Mouse (Mus musculus): ENCODE data around the gene Lrrc19.
A peak's percentile ranks its signal among the peaks of the same experiment; 100 is the strongest.
"Not testable (repeated sequence)": the region's sequence is repeated elsewhere in the genome, so short reads cannot be mapped to it uniquely, and the experiment has no call there.

Gene Lrrc19

GRCm38 (mm10) chr4:94649920-94650319 lies at the start of gene Lrrc19:
TSS of gene Lrrc19 (minus strand) at chr4:94650144.
- DNase-seq (ENCODE audit: low spot score in 2 of 2), result no peak

DNA sequence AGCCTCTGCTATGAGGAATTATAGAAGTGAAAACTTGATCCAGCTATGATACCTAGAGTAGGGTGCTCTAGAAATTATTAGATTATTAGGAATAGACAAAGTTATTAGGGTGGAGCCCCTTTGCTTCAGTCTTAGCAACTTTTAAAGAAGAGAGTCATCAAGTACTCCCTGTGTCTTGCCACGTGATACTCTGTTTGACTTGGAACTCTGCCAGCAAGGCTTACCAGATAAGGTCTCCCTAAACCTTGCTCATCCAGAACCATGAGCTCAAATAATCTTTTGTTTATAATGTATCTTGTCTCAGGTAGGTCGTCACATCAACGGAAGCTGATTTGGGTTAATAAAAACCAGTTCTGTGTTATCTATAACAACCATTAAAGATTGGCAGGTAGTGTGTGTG lies 46.4 kb upstream of the Lrrc19 start:
- no peak for DNase-seq (ENCODE audit: low spot score in 2 of 2)

- no peak for DNase-seq (ENCODE audit: low spot score in 2 of 2)
These were observed 42.2 kb upstream of the Lrrc19 start for GRCm38 (mm10) chr4:94692175-94692574.

GRCm38 (mm10) chr4:94691078-94691477 lies 41.1 kb upstream of the Lrrc19 start:
- DNase-seq (ENCODE audit: low spot score in 2 of 2), result no peak

GRCm38 (mm10) chr4:94689804-94690203 lies 39.9 kb upstream of the Lrrc19 start:
- not testable (repeated sequence) for DNase-seq (ENCODE audit: low spot score in 2 of 2)

- DNase-seq (ENCODE audit: low spot score in 2 of 2), result no peak
These were observed 33.4 kb upstream of the Lrrc19 start for GRCm38 (mm10) chr4:94683305-94683704.

DNA sequence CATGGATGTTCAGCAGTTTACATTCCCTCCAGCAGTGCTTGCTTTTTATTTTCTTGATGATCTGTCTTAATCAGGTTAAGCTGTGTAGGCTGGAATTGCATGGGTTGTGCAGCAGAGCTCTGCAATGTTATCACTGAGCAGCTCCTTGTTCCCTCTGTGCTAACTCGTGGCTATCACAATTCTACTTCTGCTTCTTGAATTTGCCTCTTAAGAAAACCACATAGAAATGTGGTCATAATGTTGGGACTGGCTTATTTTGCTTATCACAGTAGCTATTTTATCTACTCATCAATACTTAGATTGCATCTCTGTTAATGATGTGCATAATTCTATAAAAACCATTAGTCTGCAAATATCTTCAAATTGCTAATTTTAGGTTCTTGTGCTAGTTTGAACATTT lies 32.1 kb upstream of the Lrrc19 start:
- no peak for DNase-seq (ENCODE audit: low spot score in 2 of 2)

- DNase-seq (ENCODE audit: low spot score in 2 of 2), result no peak
These were observed 31.2 kb upstream of the Lrrc19 start for GRCm38 (mm10) chr4:94681181-94681580.

DNA sequence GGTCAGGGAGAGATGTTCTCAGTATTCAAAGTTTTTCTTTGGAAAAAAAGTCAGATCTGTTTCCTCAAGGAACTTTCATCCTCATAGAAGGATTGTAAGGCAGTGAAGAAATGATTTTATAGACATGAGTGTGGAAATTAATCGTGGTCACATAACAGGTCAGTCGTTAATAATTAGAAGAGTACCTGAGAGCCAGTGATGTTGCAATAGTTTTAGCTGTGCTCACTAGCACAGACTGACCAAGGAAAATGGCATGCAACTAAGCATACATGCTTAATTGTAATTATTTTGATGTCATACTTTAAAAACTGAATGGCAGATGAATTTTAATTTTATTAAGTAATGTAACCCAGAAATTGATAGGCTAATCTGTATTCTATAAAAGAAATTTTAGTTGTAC lies 30.7 kb upstream of the Lrrc19 start:
- no peak for DNase-seq (ENCODE audit: low spot score in 2 of 2)

- DNase-seq (ENCODE audit: low spot score in 2 of 2), result no peak
These were observed 19.8 kb upstream of the Lrrc19 start for GRCm38 (mm10) chr4:94669718-94670117.

DNA sequence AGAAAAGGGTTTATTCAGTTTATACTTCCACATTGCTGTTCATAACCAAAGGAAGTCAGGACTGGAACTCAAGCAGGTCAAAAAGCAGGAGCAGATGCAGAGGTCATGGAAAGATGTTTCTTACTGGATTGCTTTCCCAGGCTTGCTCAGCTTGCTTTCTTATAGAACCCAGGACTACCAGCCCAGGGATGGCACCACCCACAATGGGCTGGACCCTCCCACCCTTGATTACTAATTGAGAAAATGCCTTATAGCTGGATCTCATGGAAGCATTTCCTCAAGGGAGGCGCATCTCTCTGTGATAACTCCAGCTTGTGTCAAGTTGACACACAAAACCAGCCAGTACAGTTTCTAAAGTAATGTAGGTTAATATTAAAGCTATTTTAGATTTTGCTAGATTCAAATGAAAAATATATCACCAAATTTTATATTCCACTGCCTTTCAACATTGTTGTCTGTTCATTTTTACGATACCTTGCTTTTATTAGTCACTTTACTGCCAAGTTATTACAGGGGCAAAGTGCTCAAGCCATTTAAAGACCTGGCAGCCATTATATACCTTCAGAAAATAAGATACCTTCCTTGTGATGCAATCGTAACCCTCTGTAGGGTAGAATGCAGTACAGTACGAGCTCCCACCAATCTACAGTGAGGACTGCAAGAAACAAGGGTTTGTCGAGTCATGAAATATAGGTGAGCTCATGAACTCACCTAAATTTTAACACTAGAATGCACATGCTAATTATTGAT lies 657 bp upstream of the Lrrc19 start:
- not testable (repeated sequence) for DNase-seq (ENCODE audit: low spot score in 2 of 2)

- DNase-seq (ENCODE audit: low spot score in 2 of 2), result no peak
These were observed 6.8 kb downstream of the Lrrc19 start for GRCm38 (mm10) chr4:94643141-94643540.

DNA sequence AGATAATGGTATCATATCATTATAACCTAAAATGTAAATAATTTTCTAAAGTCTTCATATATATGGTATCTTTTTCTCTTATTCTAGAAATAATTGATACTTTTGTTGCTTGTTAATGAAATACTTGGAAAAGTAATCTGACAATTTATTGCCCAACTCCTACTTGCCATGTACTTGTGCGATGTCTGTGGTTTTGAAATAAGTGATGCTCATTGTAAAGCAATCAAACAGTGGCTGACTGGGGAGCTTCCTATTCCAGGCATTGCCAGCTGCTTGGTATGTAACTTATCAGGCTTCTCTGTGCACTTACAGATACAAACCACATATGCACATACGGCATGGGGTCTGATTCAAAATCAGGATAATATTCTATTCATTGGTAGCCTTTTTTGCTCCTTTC lies 29.9 kb downstream of the Lrrc19 start:
- DNase-seq (ENCODE audit: low spot score in 2 of 2), result no peak

- peak in 1 of 2 experiments; percentile 2 for DNase-seq (ENCODE audit: low spot score in 2 of 2)
These were observed 35.3 kb downstream of the Lrrc19 start for GRCm38 (mm10) chr4:94614627-94615006.

- peak; percentile 69 to 91 for DNase-seq (ENCODE audit: low spot score in 2 of 2)
These were observed 35.8 kb downstream of the Lrrc19 start, which contains the start of gene Ift74 for GRCm38 (mm10) chr4:94613972-94614626. TSS of gene Ift74 (plus strand) at chr4:94614491.

GRCm38 (mm10) chr4:94610339-94610738 lies 39.6 kb downstream of the Lrrc19 start:
- DNase-seq (ENCODE audit: low spot score in 2 of 2), result no peak

DNA sequence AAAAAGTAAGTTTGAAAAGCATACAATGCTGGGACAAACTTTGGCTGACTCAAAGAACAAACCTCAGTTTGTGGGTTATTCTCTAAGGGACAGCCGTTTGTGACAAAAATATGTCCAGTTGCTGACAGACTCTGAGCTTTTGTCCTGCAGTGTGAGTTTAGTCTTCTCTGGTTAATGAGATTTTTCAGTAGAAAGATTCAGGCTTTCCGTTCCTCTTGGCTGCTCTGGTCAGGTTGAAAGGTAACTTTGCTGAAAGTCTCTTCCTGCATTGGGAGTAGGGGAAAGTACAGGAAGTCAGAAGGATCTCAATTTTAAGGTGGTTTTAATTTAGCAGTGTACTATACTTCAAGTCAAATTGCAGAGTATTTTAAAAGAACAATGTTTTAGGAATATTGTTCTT lies 44.4 kb downstream of the Lrrc19 start:
- no peak for DNase-seq (ENCODE audit: low spot score in 2 of 2)

DNA sequence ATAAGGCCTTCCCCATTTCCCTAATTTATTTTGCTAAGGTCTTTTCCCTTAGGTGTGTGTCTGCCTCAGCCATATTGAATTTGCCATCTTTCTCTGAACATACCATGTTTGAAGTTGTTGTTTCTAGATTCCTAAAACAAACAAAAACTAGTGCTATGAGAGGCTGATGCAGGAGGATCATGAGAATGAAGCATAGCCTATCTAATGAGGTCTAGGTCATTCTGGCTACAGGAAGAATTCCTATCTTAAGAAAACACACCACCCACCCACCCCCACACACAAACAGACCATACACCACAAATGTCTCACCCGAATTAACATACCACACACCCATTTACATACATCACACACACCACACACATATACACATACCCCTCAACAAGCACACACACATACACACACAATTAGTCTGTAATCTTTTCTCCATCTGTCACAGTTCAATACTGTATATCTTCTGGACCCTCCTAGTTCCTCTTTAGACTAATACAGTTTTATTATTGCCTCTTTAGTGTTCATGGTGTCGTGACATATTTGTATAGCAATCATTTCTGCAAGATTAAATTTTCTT lies 45.4 kb downstream of the Lrrc19 start:
- no peak for DNase-seq (ENCODE audit: low spot score in 2 of 2)

GRCm38 (mm10) chr4:94603031-94603629 lies 46.8 kb downstream of the Lrrc19 start, which contains the start of gene Plaa:
TSS of gene Plaa (minus strand) at chr4:94603244.
- peak; percentile 88 to 91 for DNase-seq (ENCODE audit: low spot score in 2 of 2)

GRCm38 (mm10) chr4:94602496-94603030 lies 47.4 kb downstream of the Lrrc19 start:
- no peak for DNase-seq (ENCODE audit: low spot score in 2 of 2)

GRCm38 (mm10) chr4:94601395-94601794 lies 48.5 kb downstream of the Lrrc19 start:
- DNase-seq (ENCODE audit: low spot score in 2 of 2), result no peak

DNA sequence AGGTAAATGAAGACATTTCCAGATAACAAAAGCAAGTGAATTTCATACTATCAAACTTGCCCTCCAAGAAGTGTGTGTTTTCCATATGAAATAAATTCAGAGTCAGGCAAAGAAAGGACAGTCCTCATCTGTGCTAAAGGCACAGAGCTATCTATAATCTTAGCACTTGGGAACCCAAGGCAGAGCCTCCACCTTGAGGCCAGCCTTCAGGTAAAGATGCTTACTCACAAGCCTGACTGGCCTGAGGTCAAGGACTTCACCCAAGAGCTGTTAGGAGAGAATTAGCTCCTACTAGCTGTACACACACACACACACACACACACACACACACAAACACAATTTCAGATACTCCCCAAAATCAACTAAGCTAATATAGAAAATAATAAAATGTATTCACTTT lies 57.2 kb downstream of the Lrrc19 start:
- DNase-seq (ENCODE audit: low spot score in 2 of 2), result no peak
